Mouse (Mus musculus) adrenal gland, postnatal 4 days (tissue): ENCODE results near the gene Tecpr2. TPM values are rescaled to one million over a fixed set of nuclear protein-coding genes. Genes with fewer than 3 reads are reported as not detected.
"Not testable (repeated sequence)": the region's sequence is repeated elsewhere in the genome, so short reads cannot be mapped to it uniquely, and the experiment has no call there.

ENCODE experiments used
- DNase-seq, 2 experiments: peaks; one replicate each; pipeline ENCODE4 v3.0.0; 2021 to 2022; ENCODE audit warnings: low spot score in 2 of 2, mixed read lengths in 2 of 2
- long read RNA-seq, 2 experiments: library from polyadenylated mRNA; stranded (forward); transcript quantifications; one replicate each; pipeline ENCODE4 v2.0.0; 2021
- total RNA-seq, 2 experiments: library from RNA; stranded (reverse); gene quantifications; 2 replicates each; pipeline ENCODE4 v1.2.3; 2021

The Tecpr2 gene
- total RNA-seq = 10 to 100 TPM; 10.4 to 11.0 TPM
- long read RNA-seq, experiment 1, partial matches to known transcripts = 1 of 2 reads
- long read RNA-seq, experiment 1, other reads (novel, unspliced or antisense) = 1 of 2 reads
- long read RNA-seq, experiment 2, partial matches to known transcripts = 6 of 6 reads
- long read RNA-seq, experiment 2, other reads (novel, unspliced or antisense) = 0 of 6 reads

GRCm38 (mm10) chr12:110889036-110890020, at the start of gene Tecpr2, which contains the start of gene Cinp:
Tecpr2 (plus strand) TSS chr12:110889264.
Cinp (minus strand) TSS chr12:110889145.
- peak; percentile 73 to 92 for DNase-seq

- peak; percentile 91 to 96 for DNase-seq
These were observed 48.5 kb upstream of the Tecpr2 start, which contains the start of gene Mok for GRCm38 (mm10) chr12:110840348-110841198. Mok (minus strand) TSS chr12:110840939.

GRCm38 (mm10) chr12:110841731-110842493, 47.2 kb upstream of the Tecpr2 start:
- DNase-seq = no peak

- DNase-seq = peak; percentile 70
These were observed 45.6 kb upstream of the Tecpr2 start for GRCm38 (mm10) chr12:110843194-110844048.

- DNase-seq = no peak
These were observed 44.6 kb upstream of the Tecpr2 start for GRCm38 (mm10) chr12:110844227-110845130.

GRCm38 (mm10) chr12:110845131-110845880, 43.8 kb upstream of the Tecpr2 start:
- peak; percentile 66 to 81 for DNase-seq

- no peak for DNase-seq
These were observed 42.8 kb upstream of the Tecpr2 start for GRCm38 (mm10) chr12:110846191-110846765.

- DNase-seq = peak; percentile 76
These were observed 38.8 kb upstream of the Tecpr2 start, which contains the start of gene Zfp839 for GRCm38 (mm10) chr12:110850010-110850928. Zfp839 (plus strand) TSS chr12:110850253.

GRCm38 (mm10) chr12:110850929-110851256, 38.2 kb upstream of the Tecpr2 start:
- DNase-seq = no peak

- no peak for DNase-seq
These were observed 37.6 kb upstream of the Tecpr2 start for GRCm38 (mm10) chr12:110851414-110851813.

- DNase-seq = no peak
These were observed 37.1 kb upstream of the Tecpr2 start for GRCm38 (mm10) chr12:110851923-110852322.

GRCm38 (mm10) chr12:110854786-110855737, 34.0 kb upstream of the Tecpr2 start:
- no peak for DNase-seq

GRCm38 (mm10) chr12:110857196-110857595, 31.9 kb upstream of the Tecpr2 start:
- DNase-seq = no peak

GRCm38 (mm10) chr12:110858681-110859080, 30.4 kb upstream of the Tecpr2 start:
- DNase-seq = not testable (repeated sequence)

- no peak for DNase-seq
These were observed 28.8 kb upstream of the Tecpr2 start for GRCm38 (mm10) chr12:110860293-110860692.
